Mouse (Mus musculus) retina, postnatal 1 day (tissue): ENCODE results near the gene Mdk.

Experiments
- DNase-seq: peaks from one replicate; pipeline ENCODE4 v3.0.0-alpha.2; 2012

Mdk gene

DNA sequence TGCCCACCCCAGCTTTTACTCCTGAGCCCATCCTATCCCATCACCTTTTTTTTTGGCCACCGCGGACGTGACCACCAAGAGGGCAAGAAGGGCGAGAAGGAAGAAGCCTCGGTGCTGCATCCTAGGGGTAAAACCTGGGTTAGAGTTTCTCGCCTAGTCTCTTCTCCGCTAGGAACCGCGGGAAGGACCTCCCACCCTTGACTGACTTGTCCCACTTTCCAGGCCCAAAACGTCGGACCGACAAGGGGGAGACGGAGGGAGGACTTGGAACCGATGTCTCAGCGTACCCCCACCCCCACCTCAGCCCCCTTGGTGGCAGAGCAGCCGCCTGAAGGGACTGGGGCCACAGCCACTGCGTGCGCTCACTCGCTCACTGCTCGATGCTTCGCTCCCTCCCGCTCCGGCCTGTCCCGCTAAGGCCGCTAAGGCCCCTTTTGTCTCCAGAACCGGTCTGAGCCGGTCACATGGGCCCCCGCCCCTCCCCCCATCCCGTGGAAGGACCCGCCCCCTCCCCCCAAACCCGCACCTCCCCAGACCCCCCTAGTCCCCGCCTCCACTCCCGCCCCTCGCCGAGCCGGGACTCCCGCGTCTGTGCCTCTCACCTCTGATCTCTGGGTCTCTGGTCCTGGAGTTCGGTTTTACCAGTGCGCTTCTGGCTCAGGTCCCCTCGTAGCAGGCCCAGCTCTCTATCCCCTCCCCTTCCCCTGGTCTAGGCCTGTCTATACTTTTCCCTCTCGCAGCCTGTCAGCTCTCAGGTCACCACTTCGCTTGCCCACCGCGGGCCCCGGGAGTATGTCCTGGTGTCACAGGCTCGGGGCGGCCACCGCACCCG lies 553 bp downstream of the Mdk start:
- DNase-seq: peak; percentile 89

DNA sequence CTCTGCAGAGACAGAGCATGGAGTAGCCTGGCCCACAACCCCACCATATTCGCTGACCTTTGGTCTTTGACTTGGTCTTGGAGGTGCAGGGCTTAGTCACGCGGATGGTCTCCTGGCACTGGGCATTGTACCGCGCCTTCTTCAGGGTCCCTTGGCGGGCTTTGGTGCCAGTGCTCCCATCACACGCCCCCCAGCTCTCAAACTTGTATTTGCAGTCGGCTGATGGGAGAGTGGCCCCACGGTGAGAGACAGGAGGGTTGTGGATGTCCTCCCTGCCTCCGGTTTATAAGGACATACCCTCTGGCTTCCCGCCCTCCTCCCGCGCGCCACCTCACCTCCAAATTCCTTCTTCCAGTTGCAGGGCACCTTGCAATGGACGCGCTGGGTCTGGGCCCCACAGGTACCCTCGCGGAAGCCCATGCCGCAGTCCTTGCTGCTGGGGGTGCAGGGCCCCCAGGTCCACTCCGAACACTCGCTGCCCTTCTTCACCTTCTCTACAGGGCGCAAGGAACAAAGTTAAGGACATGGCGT lies 1.3 kb downstream of the Mdk start:
- peak; percentile 29 for DNase-seq

DNA sequence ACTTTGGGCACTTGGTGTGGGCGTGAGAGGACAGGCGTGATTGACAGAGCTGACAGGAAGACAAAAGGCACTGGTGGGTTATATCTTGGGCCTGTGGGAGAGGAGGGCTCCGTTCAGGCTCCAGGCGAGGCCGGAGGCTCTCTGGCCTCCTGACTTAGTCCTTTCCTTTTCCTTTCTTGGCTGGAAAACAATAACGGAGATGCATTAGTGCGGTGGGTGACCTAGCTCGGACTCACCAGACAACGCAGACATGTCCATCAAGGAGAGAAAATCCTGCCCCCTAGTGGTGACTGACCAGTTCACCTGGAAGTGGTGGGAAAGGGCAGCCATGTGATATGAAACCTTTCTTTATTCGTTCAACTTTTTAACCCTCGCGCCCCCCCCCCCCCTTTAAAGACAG lies 2.2 kb downstream of the Mdk start:
- DNase-seq: peak; percentile 90

DNA sequence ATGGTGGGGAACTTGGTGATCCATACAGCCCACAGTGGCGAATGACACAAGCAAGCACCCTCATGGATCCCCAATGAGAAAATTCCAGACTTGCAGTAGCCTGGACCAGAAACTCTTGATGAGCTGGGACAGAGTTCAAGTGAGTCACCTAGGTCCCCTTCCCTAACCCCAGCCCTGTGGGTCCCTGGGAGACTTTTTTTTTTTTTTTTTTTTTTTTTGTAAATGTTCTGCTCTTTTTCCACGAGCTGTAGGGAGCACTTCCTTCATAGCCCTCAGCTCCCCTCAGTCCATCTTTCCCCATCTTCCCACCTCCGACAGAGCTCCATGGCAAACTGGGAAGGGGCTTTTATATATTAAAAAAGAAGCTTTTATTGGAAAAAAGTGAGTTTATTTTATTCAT lies 2.6 kb downstream of the Mdk start:
- no peak for DNase-seq

DNA sequence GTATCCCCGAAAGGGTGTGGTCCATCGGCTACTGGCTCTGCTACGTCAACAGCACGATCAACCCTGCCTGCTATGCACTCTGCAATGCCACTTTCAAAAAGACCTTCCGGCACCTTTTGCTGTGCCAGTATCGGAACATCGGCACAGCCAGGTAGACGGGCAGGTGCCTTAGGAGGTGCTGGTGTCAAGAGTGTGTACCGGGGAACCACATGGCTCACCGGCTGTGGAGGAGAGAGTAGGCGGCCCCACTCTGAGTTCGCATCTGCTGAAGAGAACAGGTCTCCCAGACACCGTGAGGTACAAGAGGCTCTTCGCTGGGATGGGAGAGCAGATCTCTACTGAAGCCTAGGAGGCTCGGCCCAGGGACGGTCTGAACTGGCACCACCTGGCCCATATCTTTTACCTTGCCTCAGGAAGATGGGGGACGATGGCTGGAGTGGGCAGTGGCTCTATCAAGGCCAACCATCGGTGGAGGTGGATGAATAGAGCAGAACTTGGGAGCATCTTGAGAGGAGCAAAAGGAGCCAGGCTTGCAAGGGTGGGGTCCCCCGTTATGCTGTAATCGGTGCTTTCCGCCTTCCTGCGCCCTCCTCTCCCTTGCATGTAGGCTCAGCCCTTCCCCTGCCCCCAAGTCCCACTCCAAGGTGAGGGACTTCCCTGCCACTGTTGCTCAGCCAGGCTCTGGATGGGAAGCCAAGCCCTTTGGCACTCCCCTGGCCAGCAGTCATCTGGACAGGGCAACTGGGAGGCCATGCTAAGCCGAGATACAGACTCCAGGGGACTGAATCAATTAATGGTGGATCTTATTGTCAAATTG lies 3.4 kb downstream of the Mdk start:
- DNase-seq: no peak

DNA sequence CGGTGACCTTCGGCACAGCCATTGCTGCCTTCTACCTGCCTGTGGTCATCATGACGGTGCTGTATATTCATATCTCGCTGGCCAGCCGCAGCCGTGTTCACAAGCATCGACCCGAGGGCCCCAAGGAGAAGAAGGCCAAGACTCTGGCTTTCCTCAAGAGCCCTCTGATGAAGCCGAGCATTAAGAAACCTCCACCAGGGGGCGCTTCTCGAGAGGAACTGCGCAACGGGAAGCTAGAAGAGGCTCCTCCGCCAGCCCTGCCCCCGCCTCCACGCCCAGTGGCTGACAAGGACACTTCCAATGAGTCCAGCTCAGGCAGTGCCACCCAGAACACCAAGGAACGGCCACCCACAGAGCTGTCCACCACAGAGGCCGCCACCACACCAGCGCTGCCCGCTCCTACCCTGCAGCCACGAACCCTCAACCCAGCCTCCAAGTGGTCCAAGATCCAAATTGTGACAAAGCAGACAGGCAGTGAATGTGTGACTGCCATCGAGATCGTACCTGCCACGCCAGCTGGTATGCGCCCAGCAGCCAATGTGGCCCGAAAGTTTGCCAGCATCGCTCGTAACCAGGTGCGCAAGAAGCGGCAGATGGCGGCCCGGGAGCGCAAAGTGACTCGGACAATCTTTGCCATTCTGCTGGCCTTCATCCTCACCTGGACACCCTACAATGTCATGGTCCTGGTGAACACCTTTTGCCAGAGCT lies 4.1 kb downstream of the Mdk start:
- peak; percentile 89 for DNase-seq

DNA sequence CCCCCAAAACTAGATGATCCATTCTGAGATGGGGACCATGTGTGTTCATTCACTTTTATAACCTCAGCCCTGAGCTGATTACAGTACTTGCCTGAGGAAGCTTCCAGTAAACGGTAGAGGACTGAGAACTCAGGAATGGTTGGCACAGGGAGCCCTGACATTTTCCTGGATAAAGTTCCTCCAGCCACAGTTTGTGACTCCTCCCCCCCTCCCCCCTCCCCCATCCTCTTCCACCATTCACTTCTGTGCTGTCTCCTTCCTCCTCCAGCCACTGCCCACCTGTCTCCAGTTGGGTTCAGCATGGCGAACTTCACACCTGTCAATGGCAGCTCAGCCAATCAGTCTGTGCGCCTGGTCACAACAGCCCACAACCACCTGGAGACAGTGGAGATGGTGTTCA lies 5.1 kb downstream of the Mdk start, which contains the start of gene Chrm4:
Gene Chrm4, plus strand, starts transcription at position 301 of the 400 bp plus-strand sequence.
- DNase-seq: no peak

DNA sequence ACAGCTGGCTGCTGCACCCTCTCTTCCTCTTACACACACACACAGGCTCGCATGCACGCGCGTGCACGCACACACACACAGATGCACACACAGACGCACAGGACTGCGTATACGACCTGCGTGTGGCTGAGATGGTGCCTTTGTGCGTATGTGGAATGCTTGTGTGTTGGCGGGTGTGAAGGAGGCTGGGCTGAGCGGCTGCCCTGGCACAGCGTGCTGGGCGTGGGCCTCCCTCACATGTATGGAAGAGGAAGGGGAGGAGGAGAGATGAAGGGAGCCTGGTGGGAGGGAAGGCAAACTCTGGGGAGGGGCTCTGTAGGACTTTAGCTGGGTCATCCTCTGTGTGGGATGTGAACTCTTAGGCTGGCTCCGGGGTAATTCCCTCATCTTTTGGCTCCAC lies 6.7 kb downstream of the Mdk start:
- no peak for DNase-seq

DNA sequence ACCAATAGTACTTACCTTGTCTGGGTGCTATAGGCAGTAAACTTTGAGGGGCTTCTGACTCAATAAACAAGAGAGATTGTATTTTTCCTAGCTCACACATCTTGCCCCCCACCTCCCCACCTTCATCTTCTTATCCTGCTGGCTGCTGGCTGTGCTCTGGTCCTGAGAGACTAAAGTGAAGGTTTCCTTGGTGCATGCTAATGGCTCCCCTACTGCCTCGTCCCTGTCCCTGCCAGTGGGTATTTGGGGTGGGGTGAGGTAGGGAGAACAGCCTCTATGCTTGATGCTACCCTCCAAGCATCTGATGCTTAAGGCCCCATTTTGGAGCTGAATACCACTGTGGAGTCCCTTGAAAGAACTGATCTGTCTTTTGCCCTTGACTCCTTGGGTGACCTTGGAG lies 7.4 kb downstream of the Mdk start:
- DNase-seq: no peak

DNA sequence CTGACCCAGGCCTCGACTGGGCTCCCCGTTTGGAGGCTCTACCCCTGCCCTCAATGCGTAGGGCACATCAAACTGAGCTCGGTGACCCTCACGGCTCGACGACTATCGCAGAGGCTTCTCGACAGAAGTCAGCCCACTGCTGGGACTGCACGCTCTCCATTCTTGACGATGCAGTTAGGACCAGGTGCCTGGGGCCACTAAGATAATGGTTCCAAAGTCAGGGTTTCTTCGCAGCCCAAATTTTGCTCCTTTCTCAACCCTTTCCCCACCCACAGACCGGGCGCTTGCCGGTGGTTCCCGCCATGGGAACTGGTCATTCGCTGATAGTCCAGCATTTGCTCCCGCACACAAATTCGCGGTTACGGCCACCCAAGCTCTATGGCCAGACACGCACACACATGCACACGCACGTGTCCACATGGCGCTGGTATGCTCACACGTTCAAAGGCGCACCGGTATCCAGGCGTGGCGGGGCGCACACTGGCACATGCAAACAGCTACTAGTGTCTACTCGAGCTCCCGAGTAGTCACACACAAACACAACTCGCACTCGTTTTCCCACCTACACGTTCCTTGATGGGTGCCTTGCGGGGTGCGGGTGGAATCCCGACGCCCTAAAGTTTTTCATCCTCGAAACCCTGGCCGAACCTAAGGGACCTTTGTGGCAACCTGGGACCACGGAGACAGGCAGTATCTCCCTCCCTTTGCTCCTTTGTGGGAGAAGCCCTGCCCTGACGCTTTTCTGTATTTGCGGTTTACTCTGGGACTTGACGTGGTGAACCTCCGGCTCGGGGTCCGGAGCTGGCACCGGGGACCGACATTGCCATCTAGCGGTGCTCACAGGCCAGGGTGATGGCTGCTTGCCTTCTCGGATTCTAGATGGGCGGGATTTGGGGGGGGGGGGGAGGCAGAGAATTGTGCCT lies 8.4 kb downstream of the Mdk start:
- DNase-seq: peak; percentile 84

DNA sequence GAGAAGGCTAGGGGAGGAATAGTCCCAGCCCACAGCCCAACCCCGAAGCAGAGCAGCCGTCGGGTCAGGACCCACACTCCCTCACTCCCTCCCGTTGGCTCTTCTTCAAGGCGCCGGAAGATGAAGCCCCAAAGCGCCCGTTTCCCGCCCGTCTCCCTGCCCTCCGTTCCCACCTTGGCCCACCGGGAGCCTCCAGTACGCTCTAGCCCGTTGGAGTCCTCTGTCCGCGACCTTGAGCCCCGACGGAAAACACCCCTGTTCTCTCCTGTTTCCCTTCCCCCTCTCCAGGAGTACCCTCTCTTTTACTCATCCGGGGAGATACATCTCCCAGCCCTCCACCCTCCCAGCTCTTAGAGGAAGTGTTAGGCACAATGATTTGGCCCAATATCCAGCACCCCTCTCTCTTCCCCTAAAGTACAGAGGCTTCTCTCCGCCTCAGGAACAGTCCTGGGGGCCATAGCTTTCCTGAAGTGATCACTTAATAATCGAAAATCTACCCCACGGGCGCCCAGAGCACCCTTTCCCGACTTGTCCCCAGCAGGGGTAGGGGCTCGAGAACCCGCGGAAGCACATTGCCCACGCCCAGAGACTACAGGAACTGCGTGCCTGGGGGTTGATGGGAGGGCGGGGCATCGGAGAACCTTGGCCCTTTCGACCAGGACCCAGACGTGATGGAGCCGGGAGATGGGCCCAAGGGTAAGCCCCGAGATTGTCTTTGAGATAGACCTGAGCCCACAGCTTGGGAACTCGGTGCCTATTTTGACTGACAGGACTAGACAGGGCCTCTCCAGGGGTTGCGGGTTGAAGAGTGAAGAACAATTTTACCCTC lies 9.3 kb downstream of the Mdk start:
- no peak for DNase-seq

DNA sequence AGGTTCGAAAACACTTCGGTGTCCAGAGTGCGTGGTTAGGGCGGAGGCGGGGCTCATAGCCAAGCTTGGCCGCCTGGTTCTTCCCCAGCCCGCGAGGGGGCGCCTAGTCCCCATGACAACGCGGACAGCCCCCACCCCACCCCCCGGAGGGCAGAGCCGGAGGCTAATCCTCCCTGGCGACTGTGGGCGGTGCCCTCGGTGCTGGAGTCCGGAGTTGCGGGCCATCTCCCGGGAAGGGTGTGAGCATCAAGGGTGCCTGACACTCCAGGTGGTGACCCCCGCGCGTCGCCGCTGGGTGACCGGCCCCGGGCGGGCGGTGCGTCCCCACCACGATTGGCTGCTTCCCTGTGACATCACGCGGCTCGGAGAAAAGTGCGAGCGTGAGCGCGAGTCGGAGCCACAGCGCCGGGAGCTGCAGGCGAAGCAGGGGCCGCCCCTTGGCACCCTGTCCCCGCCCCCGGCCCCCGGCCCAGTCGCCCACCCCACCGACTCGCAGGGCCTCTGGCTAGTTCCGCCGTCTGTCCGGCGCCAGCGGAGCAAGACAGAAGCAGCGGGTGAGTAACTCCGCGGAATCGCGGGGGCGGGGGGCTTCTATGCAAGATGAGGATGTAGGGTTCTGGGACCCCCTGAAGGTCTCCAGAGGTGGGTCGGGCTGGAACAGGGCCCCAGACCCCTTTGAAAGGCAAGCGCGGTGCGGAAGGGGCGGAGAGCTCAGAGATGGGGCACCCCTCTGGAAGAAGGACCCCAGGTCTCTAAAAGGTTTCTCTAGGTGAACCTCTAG lies 10.1 kb downstream of the Mdk start:
- DNase-seq: peak; percentile 90

DNA sequence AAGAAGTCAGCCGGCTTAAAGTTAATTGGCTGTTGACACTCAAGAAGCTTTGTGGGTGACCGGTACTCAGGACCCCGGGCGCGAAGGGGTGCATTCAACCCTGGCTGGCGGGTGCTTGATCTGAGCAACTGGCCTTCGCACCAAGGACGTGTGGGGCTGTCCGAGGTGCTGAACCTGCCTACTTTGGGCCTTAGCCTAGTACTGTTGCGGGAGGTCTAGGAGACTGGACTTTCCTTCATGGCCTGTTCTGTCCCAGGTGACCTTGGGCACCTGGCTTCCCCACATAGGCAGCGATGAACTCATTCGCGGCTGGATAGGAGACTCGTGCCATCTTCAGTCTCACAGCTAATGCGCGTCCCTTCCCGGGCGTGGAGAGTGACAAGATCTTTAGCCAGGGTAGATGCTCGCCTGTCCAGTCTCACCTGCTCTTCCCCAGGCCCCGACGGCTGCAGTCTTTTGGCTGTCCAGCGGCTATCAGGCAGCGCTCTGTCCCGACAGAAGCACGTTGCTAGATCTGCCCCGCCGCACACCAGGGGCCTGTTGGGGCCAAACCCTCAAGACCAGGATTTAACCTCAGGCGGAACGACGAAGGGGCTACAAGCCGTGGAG lies 10.8 kb downstream of the Mdk start:
- DNase-seq: peak; percentile 63

DNA sequence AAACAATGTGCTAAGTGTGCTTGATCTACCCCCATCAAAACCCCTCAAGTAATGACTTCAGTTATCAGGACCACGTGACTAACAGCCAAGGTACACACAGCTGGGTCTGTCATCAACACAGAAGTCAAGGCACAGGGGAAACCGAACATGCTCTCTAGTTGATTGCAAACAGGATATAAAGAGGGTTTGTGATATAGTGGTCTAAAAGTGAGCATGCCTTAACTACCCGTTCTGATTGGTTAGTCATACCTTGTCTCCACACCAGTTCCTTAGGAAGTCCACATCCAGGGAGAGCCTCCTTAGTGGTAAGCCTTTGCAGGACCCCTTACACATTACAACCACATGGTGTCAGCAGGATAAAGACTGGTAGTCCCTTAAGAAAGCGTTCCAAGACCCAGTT lies 12.0 kb downstream of the Mdk start:
- no peak for DNase-seq

DNA sequence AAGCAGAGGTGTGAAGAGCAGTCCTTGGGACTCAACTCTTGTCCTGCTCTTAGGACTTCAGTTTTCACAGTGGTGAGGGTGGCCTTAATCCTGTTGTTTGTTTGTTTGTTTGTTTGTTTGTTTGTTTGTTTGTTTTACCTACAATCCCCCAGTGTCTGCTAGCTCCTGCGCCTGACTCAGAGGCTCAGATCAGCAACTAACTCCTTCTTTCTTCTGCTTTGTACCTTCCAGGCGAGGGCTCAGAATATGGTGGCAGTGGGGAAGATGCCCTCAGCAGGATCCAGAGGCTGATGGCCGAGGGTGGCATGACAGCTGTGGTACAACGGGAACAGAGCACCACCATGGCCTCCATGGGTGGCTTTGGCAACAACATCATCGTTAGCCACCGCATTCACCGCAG lies 15.0 kb downstream of the Mdk start:
- no peak for DNase-seq

DNA sequence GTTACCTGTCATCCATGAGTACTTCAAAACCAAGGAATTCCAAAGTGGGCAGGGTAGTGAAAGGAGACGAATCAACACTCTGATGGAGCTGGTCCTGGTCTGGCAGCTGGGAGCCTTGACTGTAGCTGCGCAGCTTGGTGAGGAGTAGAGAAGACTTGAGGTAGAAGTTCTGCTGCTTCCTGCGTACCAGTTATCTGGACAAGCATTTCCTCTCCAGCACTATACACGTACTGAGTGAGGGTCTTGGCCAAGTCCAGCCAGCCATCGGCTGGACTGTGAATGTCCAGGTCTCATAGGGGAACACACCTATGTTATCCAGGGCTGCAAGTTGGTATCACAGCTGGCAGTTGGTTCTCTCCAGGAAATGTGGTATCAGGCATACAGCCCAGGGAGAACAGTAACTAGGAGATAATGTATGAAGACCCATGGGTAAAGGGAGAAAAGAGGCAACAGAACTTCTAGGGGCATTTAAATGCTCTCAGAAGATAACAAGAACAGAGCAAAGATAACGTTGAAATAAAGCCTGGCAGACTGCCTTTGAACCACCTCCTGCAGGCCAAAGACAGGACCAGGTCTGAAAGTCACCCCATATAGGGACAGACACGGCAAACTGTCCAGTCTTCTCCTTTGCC lies 15.6 kb downstream of the Mdk start:
- DNase-seq: no peak

DNA sequence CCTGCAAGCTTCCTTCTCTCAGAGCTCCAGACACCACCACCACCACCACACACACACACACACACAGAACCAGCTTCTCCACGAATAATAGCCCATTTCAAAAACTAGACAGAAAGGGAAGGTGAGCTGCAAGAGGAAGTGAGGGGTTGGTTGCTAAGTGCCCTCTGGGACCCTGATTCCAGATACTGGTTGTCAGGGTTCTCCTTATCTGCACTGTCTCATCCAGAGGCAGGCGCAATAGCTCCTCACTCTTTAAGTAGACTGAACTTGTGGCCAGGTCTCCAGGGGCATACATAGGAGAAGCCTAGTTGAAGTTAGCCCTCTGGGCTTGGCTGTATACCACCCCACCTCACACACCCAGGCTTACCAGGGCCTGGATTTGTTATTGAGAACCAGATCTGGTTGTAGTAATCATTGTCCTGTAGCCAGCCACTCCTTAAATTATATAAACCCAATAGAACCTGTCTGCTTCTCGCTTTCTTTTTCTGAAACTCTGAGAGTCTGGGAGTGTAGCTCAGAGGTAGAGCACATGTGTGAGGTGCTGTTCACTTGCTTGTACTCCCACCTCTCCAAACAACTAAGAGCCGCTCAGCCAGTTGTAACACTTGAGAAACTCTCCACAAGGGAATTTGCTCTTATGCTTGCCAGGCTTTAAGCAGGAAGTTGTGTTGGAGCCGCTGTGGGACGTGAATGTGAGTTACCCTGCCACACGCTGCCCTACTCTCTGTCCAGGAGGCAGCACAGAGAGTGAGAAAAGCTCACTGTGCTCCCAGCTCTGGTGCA lies 18.6 kb downstream of the Mdk start:
- no peak for DNase-seq

DNA sequence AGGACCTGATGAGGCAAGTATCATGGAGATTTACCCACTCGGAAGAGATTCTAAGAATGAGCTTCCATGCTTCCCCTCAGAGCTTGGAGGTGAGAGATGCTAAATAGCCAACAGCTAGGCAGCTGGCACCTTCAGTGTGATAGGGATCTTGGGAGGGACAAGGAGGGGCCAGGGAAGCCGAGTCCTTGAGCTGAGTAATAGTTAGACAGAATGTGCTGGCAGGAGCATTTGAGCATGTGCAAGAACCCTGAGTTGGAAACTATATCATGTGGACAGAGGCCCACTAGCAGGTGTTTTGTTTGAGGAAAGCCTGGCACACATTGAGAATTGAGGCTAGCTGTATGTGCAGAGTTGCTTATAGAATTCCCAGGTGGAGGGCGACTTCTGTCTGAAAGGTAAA lies 19.5 kb downstream of the Mdk start:
- DNase-seq: no peak

DNA sequence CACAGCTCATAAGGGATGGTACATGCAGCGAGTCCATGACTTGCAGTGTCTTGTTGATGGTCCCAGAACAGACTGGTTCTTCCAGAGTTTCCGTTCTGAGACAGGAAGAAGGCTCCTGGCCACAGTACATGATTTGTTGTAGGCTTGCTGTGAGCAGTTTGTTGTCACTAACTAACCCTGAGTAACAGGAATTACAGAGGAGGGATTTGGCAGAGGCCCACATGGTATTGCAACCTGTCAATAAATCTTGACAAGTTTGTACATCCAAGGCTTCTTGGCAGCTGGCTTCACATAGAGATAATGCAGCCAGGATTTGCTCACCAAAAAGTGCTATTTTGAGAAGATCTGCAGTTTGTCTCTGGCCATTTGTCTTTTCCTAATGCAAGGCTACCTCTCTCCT lies 26.0 kb downstream of the Mdk start:
- no peak for DNase-seq
